Mouse (Mus musculus): Measurements from ENCODE around the gene Fam78b.

Gene Fam78b

GRCm38 (mm10) chr1:167034435-167034834, 33.2 kb downstream of the Fam78b start:
- no peak for DNase-seq

- no peak for DNase-seq
These were observed 41.3 kb downstream of the Fam78b start for GRCm38 (mm10) chr1:167042558-167042957.

- DNase-seq: no peak
These were observed 45.1 kb downstream of the Fam78b start for GRCm38 (mm10) chr1:167046169-167046927.

GRCm38 (mm10) chr1:167050859-167051258, 49.6 kb downstream of the Fam78b start:
- DNase-seq: no peak

GRCm38 (mm10) chr1:167054029-167054428, 52.8 kb downstream of the Fam78b start:
- no peak for DNase-seq

- no peak for DNase-seq
These were observed 56.3 kb downstream of the Fam78b start for GRCm38 (mm10) chr1:167057543-167057942.

- peak; percentile 34 for DNase-seq
These were observed 58.5 kb downstream of the Fam78b start for GRCm38 (mm10) chr1:167059550-167060285.

- no peak for DNase-seq
These were observed 62.8 kb downstream of the Fam78b start for GRCm38 (mm10) chr1:167063971-167064370.

- DNase-seq: no peak
These were observed 64.3 kb downstream of the Fam78b start for GRCm38 (mm10) chr1:167065541-167065940.

- DNase-seq: no peak
These were observed 64.8 kb downstream of the Fam78b start for GRCm38 (mm10) chr1:167065986-167066385.

- no peak for DNase-seq
These were observed 65.7 kb downstream of the Fam78b start for GRCm38 (mm10) chr1:167066933-167067341.

- no peak for DNase-seq
These were observed 68.5 kb downstream of the Fam78b start for GRCm38 (mm10) chr1:167069741-167070140.

GRCm38 (mm10) chr1:167070306-167070705, 69.1 kb downstream of the Fam78b start:
- DNase-seq: no peak

- DNase-seq: no peak
These were observed 74.5 kb downstream of the Fam78b start for GRCm38 (mm10) chr1:167075726-167076125.

GRCm38 (mm10) chr1:167079476-167079875, 78.3 kb downstream of the Fam78b start:
- peak; percentile 61 for DNase-seq

GRCm38 (mm10) chr1:167081946-167082345, 80.7 kb downstream of the Fam78b start:
- DNase-seq: no peak

GRCm38 (mm10) chr1:167082506-167083100, 81.4 kb downstream of the Fam78b start:
- peak; percentile 60 for DNase-seq

GRCm38 (mm10) chr1:167083181-167083580, 82.0 kb downstream of the Fam78b start:
- DNase-seq: no peak

GRCm38 (mm10) chr1:167084330-167084729, 83.1 kb downstream of the Fam78b start:
- DNase-seq: no peak

GRCm38 (mm10) chr1:167085461-167085860, 84.2 kb downstream of the Fam78b start:
- DNase-seq: no peak

GRCm38 (mm10) chr1:167090466-167090865, 89.2 kb downstream of the Fam78b start:
- DNase-seq: no peak

GRCm38 (mm10) chr1:167093551-167093950, 92.3 kb downstream of the Fam78b start:
- DNase-seq: no peak

GRCm38 (mm10) chr1:167094589-167095148, 93.5 kb downstream of the Fam78b start:
- DNase-seq: no peak
